16 mouse cellular contexts compared by ENCODE assay signal in genomic region chr1:105770685-105771084, GRCm38 (mm10).
"Had no signal": no experiment of that assay in that cellular context is flagged by ENCODE, and none has a peak within 500 bp of the region (broad histone marks: within the 10 kb centered on the region; RNA-seq: fewer than 3 reads in every experiment).

No protein-coding gene starts in this region.

- H3K9ac ChIP-seq: liver, embryonic 13.5 days; liver, embryonic 15.5 days; liver, postnatal 0 days; lung, embryonic 15.5 days; midbrain, embryonic 13.5 days; midbrain, embryonic 15.5 days; neural tube, embryonic 12.5 days had no signal

- H3K4me3 ChIP-seq: liver, embryonic 13.5 days; liver, embryonic 15.5 days; lung, embryonic 15.5 days; megakaryocyte, embryonic 14.5 days; midbrain, embryonic 13.5 days; midbrain, embryonic 15.5 days; neural tube, embryonic 12.5 days had no signal

- H3K36me3 ChIP-seq: liver, embryonic 13.5 days; liver, embryonic 15.5 days; lung, embryonic 15.5 days; midbrain, embryonic 13.5 days; midbrain, embryonic 15.5 days; neural tube, embryonic 12.5 days had no signal

- H3K27ac ChIP-seq: liver, embryonic 13.5 days; liver, embryonic 15.5 days; lung, embryonic 15.5 days; macrophage; midbrain, embryonic 13.5 days; midbrain, embryonic 15.5 days; neural tube, embryonic 12.5 days had no signal

- DNase-seq: liver, embryonic 13.5 days; liver, postnatal 0 days; lung, adult 2 months; right cerebral cortex, postnatal 14 days; spleen, adult 18-20 months; thymus, adult 18-20 months; thymus, postnatal 25 days; thymus, postnatal 4 days had no signal

- ATAC-seq: liver, postnatal 0 days; midbrain, embryonic 13.5 days; midbrain, embryonic 15.5 days had no signal

- H3K27me3 ChIP-seq: liver, embryonic 13.5 days; liver, embryonic 15.5 days; lung, embryonic 15.5 days; midbrain, embryonic 13.5 days; midbrain, embryonic 15.5 days; neural tube, embryonic 12.5 days had no signal

- H3K4me1 ChIP-seq: liver, embryonic 13.5 days; liver, embryonic 15.5 days; lung, embryonic 15.5 days; megakaryocyte, embryonic 14.5 days; midbrain, embryonic 13.5 days; midbrain, embryonic 15.5 days; neural tube, embryonic 12.5 days had no signal

- H3K9me3 ChIP-seq: liver, embryonic 13.5 days; liver, embryonic 15.5 days; lung, embryonic 15.5 days; midbrain, embryonic 13.5 days; midbrain, embryonic 15.5 days; neural tube, embryonic 12.5 days had no signal

- H3K4me2 ChIP-seq: liver, embryonic 13.5 days; liver, embryonic 15.5 days; lung, embryonic 15.5 days; midbrain, embryonic 11.5 days; midbrain, embryonic 13.5 days; midbrain, embryonic 15.5 days; neural tube, embryonic 12.5 days had no signal
